Mouse (Mus musculus): ENCODE results near the gene Olfr1465. TPM values are rescaled to one million over a fixed set of nuclear protein-coding genes. Genes with fewer than 3 reads are reported as not detected.

Gene Olfr1465
- not detected in 2 replicates for polyA plus RNA-seq (2011; ENCODE audit: insufficient read length, low read depth, missing spikeins)

- Histone ChIP-seq H3K4me1 (ENCODE audit: control insufficient read depth, insufficient read depth, low read length) (no peaks in the 10 kb centered on the region), H3K4me3 (ENCODE audit: insufficient read depth, low read length) (no peak within 1 kb of the TSS), H3K27ac (ENCODE audit: insufficient read depth, low read length) (no peak within 1 kb of the TSS)
- TF ChIP-seq POLR2A (IDR thresholded peaks at IDR 0.05; ENCODE audit: low read depth, low read length) (no peak), CTCF (IDR thresholded peaks at IDR 0.05; ENCODE audit: borderline replicate concordance, insufficient read depth, low read length) (no peak)
These were observed at the start of gene Olfr1465 for GRCm38 (mm10) chr19:13315441-13315840. TSS of gene Olfr1465 (minus strand) at chr19:13315541.

- Histone ChIP-seq H3K27ac (ENCODE audit: insufficient read depth, low read length) (no peak within 1 kb of the TSS), H3K4me3 (ENCODE audit: insufficient read depth, low read length) (no peak within 1 kb of the TSS), H3K4me1 (ENCODE audit: control insufficient read depth, insufficient read depth, low read length) (no peaks in the 10 kb centered on the region)
- TF ChIP-seq POLR2A (IDR thresholded peaks at IDR 0.05; ENCODE audit: low read depth, low read length) (no peak), CTCF (IDR thresholded peaks at IDR 0.05; ENCODE audit: borderline replicate concordance, insufficient read depth, low read length) (no peak)
These were observed 46.6 kb upstream of the Olfr1465 start, which contains the start of gene Olfr1467 for GRCm38 (mm10) chr19:13361936-13362335. TSS of gene Olfr1467 (plus strand) at chr19:13362236.

GRCm38 (mm10) chr19:13338562-13338961 is 23.2 kb upstream of the Olfr1465 start, which contains the start of gene Olfr1466:
TSS of gene Olfr1466 (plus strand) at chr19:13338862.
- Histone ChIP-seq H3K4me3 (ENCODE audit: insufficient read depth, low read length) (no peak within 1 kb of the TSS), H3K4me1 (ENCODE audit: control insufficient read depth, insufficient read depth, low read length) (no peaks in the 10 kb centered on the region), H3K27ac (ENCODE audit: insufficient read depth, low read length) (no peak within 1 kb of the TSS)
- TF ChIP-seq CTCF (IDR thresholded peaks at IDR 0.05; ENCODE audit: borderline replicate concordance, insufficient read depth, low read length) (no peak), POLR2A (IDR thresholded peaks at IDR 0.05; ENCODE audit: low read depth, low read length) (no peak)

Other genes with a start within 250 kb of the Olfr1465 start
- not detected in 2 replicates for gene Olfr1457, start 217.7 kb downstream of the Olfr1465 start, polyA plus RNA-seq (2011; ENCODE audit: insufficient read length, low read depth, missing spikeins)
- not detected in 2 replicates for gene Olfr1458, start 208.8 kb downstream of the Olfr1465 start, polyA plus RNA-seq (2011; ENCODE audit: insufficient read length, low read depth, missing spikeins)
- gene Olfr1459, start 166.0 kb downstream of the Olfr1465 start, polyA plus RNA-seq (2011; ENCODE audit: insufficient read length, low read depth, missing spikeins), result 0.07 TPM in 1 of 2 replicates, not detected in the other
- gene Olfr1461, start 152.5 kb downstream of the Olfr1465 start, polyA plus RNA-seq (2011; ENCODE audit: insufficient read length, low read depth, missing spikeins), result not detected in 2 replicates
- gene Olfr1462, start 129.8 kb downstream of the Olfr1465 start, polyA plus RNA-seq (2011; ENCODE audit: insufficient read length, low read depth, missing spikeins), result not detected in 2 replicates
- gene Olfr1463, start 84.2 kb downstream of the Olfr1465 start, polyA plus RNA-seq (2011; ENCODE audit: insufficient read length, low read depth, missing spikeins), result not detected in 2 replicates
- gene Olfr1466, start 23.3 kb upstream of the Olfr1465 start, polyA plus RNA-seq (2011; ENCODE audit: insufficient read length, low read depth, missing spikeins), result not detected in 2 replicates
- gene Olfr1467, start 46.7 kb upstream of the Olfr1465 start, polyA plus RNA-seq (2011; ENCODE audit: insufficient read length, low read depth, missing spikeins), result not detected in 2 replicates
- not detected in 2 replicates for gene Olfr1469, start 92.3 kb upstream of the Olfr1465 start, polyA plus RNA-seq (2011; ENCODE audit: insufficient read length, low read depth, missing spikeins)
- gene Olfr1471, start 127.9 kb upstream of the Olfr1465 start, polyA plus RNA-seq (2011; ENCODE audit: insufficient read length, low read depth, missing spikeins), result not detected in 2 replicates
- not detected in 2 replicates for gene Olfr1472, start 140.5 kb upstream of the Olfr1465 start, polyA plus RNA-seq (2011; ENCODE audit: insufficient read length, low read depth, missing spikeins)
- not detected in 2 replicates for gene Olfr1474, start 154.0 kb upstream of the Olfr1465 start, polyA plus RNA-seq (2011; ENCODE audit: insufficient read length, low read depth, missing spikeins)
- not detected in 2 replicates for gene Olfr1475, start 164.7 kb upstream of the Olfr1465 start, polyA plus RNA-seq (2011; ENCODE audit: insufficient read length, low read depth, missing spikeins)
- not detected in 2 replicates for gene Olfr1477, start 185.0 kb upstream of the Olfr1465 start, polyA plus RNA-seq (2011; ENCODE audit: insufficient read length, low read depth, missing spikeins)
- gene Olfr1480, start 212.4 kb upstream of the Olfr1465 start, polyA plus RNA-seq (2011; ENCODE audit: insufficient read length, low read depth, missing spikeins), result not detected in 2 replicates